Mouse (Mus musculus): ENCODE measurements around the gene Cdk17.

The Cdk17 gene

DNA sequence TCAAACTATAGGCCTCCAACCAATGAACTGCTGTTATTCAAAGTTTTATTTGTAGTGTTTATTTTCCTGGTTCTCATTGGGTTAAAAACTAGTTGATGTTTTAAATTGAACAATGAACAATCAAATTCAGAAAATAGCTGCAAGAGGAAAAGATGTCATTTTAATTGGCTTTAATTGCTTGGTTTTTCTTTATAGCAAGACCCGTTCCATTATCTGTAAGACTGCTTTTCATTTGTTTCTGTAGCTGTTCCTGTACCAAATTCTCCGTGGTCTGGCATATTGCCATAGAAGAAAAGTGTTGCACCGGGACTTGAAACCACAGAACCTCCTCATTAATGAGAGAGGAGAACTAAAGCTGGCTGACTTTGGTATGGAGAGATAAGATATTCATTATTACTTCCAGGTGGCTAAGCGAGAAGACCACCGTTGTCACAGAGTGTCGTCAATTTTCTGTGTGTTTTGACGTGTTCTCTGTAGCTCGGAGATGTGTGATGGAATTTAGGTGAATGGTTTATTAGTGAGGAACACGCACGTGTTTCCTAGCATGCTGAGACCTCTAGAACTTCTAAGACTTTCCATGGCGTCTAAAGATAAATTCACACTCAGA is 67.8 kb downstream of the Cdk17 start:
- no peak for DNase-seq (ENCODE audit: low spot score in 2 of 2)

DNA sequence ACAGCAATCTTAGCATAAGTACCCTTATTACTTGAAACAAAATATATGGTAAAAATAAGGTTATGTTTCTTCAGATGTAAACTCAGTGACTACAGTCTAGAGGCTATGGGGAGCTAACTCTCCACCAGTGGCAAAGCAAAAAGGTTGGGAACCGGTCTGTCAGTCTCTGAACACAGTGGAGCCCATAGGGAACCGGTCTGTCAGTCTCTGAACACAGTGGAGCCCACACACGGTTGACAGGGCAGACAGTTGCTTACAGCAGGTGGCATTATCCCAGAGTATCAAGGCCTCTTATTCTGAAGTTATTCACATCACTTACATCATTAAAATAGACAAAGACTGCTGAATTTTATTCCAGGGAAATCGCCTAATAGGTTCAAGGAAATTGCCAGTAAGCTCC is 70.8 kb downstream of the Cdk17 start:
- no peak for DNase-seq (ENCODE audit: low spot score in 2 of 2)

DNA sequence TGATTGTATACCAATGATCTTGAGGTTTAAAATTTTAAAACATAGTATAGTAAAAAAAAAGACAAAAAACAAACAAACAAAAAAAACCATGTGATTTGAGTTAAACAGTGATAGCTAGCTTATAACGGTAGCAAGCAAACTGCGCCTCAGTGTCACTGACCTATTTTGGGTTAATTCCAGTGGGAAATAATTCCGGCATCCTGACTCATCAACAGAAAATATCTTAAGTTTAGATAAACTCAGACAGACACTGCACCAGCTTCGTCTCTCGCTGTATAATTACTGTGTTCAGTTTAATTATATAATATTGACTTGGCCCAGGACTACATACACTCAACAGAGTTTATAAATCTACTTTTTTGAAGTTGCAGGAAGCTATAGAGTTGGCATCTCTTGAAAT is 71.2 kb downstream of the Cdk17 start:
- no peak for DNase-seq (ENCODE audit: low spot score in 2 of 2)

DNA sequence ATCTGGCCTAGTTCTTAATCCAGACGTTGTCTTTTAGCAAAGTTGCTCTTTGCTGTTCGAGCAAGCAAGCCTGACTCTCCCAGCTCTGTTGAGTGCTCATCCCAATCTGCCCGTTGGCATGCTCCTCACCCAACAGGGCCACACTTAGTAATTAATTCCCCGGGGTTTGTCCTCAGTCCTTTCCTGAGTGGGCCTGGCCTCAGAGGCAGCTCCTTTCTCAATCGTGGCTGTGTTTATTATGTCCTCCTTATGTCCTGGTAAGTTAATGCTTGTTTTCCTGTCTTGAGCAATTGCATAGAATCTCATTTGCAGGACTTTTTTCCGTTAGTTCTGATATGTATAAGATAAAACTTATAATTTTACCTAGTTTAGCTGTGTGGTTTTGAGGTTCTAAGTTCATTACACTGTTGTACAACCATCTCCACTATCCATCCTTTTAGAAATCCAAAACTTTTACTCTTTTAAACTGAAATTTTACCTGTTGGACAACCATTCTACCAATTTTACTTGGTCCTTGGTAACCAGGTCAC is 73.1 kb downstream of the Cdk17 start:
- no peak for DNase-seq (ENCODE audit: low spot score in 2 of 2)

DNA sequence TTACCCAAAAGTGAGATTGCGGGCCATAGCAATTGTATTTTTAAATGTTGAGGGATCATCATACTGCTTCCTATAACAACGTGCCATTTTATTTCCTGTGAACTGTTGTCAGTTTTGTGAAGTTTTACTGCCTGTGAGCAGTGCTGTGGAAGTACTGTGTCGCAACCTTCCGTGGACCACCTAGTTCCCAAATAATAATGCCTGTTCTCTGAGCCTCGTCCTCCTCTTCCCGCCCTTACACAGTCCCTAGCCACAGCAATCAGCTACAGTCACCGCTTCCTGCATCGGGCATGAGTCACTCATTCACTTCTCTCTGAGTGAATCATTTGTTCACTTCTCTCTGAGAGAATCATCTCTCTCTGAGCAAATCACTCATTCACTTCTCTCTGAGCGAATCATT is 74.0 kb downstream of the Cdk17 start:
- no peak for DNase-seq (ENCODE audit: low spot score in 2 of 2)

DNA sequence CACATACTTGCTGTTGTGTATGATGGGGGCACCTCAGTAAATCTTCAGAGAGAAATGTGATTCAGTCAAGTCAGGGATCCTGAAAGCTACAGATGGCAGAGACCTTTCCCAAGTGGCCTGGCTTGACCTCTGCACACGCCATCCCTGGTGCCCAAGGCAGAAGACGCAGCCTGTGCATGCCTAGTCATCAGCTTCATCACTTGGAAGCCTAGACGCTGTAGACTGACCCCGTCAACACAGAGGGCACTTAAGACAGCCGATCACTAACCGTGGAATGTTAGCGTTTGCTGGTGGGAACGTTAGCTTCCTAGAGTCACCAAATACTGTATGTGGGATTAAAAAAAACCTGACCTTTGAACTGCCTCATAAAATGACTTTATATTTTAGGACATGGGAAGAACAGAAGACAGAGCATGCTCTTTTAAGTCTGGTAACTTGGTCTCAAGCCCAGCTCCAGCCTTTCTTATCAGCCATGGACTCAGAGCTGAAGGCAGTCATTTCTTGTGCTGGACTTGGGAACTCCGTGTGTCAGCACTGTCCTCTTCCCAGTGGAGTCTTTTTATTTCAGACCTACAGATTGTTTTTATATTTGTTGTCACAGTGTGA is 78.6 kb downstream of the Cdk17 start:
- no peak for DNase-seq (ENCODE audit: low spot score in 2 of 2)

DNA sequence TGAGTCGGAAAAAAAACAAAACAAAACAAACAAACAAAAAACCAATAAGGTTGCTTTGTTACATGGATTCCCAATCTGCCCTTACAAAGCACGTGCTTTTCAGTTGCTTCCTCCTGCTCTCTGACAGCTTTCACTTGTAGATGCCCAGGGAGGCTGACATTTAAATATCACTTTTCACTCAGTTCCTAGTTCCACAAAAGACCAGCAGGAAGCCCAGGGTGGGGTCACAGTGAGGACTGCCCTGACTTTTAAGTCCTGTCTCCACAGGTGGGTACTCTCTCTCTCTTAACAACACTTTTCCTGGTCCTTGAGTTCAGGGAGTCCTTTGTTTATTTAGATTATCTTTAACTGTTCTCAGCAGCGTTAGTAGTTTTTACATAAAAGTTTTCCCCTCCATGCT is 81.5 kb downstream of the Cdk17 start:
- DNase-seq (ENCODE audit: low spot score in 2 of 2) = no peak

DNA sequence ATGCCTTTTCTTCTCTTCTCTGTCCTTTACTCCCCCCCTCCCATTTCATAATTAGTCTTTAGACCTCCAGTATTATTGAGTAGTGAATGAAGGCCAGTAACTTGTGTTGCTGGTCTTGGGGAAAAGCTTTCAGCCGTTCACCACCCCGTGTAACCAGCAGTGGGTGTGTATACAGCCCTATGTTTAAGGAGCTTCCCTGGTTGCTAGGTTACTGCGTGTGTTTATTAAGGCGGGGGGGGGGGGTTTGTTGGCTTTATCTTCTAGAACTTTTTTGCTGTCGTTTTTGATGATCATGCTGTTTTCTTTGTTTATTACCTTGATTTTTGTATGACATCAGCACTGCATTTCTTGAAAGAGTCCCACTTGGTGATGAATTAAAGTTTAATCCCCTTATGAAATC is 82.2 kb downstream of the Cdk17 start:
- DNase-seq (ENCODE audit: low spot score in 2 of 2) = no peak

DNA sequence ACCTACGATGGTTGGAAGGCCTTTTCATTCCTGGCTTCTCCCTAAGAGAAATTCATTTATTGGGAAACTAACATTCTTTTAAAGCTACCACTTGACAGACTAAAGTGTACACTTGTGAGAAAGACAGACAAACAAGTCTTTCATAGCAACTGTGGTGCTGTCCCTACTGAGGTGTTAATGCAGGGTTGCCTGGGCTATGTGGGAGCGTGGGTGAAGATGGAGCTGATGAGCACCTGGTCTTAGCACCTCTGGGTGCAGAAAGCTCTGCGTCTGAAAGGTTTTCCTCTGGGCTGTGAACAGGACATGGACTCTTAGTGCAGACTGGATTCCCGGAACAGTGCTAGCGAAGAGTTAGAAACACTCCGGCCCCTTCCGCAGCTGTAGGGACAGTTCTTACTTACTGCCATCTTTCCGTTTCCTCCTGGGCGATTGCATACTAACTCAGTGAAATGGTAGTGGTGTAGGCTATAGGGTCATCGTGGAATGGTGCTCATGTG is 83.6 kb downstream of the Cdk17 start:
- DNase-seq (ENCODE audit: low spot score in 2 of 2) = no peak

DNA sequence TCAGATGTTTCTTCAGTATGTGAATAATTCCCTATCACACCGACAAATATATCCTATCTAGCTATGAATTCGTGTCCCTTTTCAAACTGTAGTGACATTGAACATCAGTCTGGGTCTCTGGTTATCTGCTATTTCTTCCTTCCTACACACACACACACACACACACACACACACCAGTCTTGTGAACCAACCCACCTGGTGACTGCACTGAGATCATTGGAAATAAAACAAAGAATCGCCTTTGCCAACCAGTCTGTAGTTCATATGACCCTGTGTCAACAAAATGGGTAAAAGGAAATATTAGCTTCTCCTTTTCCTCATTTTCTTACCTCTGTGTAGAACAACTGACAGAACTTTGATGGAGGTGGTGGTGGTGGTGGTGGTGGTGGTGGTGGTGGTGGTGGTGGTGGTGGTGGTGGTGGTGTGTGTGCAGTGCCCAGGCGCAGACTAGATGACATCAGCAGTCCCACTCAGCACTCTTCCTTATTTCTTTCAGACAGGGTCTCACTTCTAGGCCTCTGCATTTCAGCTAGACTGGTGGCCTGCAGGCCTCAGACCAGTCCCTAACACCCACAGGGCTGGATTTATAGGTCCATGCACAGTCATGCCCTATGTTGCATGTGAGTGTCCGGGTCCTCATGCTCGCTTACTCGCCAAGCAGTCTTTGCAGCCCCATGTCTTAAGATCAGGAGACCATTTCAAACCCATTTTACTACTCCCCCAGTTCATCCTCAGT is 85.7 kb downstream of the Cdk17 start:
- DNase-seq (ENCODE audit: low spot score in 2 of 2) = no peak

DNA sequence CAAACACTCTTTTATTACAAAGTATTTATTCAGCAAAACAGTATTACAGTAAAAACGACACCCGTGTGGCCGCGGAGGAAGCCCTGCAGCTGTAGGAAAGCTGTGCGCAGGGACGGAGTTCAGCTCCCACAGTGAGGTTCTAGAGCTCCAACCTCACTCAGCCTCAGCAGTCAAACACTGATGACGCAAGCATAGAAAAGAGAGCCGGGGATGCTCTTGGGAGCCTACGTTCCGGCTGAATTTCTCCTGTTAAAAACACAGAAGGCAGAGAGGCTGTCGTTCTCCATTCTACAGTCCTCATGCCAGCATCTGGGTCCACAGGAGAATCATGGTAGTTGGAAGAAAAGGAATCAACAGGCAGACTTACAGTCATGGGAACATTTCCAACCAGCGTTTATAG is 86.7 kb downstream of the Cdk17 start:
- no peak for DNase-seq (ENCODE audit: low spot score in 2 of 2)

DNA sequence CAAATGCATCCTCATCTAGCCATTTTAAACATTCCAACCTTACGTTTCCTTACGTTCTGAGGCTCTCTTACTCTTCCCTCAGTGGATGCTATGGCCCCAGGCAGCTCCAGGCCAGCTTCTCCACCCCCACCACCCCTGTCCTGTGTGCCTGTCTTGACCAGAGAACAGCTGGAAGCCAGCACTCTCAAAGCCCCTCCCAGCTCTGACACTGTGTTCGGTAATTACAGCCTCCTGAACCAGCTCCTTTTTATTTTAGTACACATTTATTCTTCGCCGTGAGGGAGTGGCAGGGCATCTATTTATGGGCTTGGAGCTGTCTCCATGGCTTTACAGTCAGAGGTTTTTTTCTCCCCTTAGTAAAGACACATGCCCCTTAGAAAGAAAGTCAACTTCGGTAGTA is 87.2 kb downstream of the Cdk17 start:
- DNase-seq (ENCODE audit: low spot score in 2 of 2) = no peak

DNA sequence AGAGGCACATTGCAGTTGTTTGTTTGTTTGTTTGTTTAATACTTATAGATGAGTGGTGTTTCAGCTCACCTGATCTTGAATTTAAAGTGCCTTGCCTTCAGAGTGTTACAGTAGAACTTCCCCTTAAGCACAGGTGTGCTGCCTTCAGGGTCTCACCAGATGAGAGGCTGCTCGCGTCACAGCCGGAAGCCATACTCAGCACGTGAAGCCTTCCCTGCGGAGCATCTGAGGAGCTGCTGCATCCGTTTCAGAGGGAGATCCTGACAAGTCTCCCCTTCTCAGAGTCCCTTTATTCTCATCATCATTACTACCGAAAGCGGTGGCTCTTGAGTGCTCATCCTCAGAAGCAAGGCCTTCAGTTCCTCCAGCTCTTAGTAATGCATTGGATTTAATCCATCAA is 87.7 kb downstream of the Cdk17 start:
- no peak for DNase-seq (ENCODE audit: low spot score in 2 of 2)

DNA sequence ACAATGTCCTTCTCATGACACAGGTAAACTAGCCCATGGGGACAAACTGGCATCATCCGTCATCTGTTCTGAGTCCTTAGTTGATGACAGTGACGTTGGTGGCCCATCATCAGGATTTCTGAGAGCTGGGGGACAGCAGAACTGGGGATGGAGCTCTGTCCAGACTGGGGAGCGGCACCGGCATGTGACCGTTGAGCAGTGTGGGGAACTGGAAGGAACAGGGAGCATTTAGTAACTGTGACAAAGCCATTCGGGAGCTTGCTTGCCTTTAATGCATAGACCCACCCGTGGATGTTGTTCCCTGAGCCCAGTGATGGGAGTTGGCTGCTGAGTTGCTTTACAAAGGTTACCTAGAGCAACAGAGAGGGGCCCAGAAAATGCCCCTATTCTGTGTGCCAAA is 89.2 kb downstream of the Cdk17 start:
- no peak for DNase-seq (ENCODE audit: low spot score in 2 of 2)

DNA sequence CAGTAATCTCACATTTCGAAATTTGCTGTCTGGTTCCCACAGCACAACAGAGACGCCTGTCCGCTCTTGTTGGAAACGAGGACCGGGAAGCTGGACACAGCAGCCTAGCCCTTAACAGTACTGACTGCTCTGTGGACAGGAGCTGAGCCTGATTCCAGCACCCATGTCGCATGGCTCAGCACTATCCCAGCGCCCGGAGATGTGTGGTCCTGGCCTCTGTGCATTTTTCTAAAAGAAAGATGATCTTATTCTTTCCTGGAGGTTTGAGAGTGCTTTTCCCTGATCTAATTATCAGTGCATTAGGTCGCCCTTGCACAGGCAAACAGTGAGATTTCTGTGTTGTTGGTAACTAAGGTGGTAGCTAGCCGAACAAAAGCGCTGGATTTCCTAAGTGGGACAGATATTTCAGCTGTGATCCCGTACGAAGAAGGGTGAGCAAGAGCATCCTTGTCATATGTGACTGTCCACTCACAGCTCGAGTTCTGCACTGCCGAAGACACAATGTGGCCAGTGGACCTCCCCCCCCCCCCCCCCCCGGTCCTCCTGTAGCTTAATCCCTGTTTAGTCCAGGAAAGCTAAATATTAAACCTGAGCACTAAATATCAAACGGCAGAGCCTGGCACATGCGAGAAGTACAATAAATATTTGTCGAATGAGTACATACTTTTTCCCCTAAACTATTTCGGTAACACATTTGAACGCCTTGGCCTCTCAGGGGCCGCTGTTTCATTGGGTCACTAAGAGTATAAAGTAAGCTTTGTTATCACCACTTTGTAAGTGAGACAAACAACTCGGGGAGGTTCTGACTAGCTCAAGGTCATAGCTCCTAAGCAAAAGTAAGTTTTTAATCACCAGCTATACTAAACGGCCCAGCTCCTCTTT is 90.0 kb downstream of the Cdk17 start:
- DNase-seq (ENCODE audit: low spot score in 2 of 2) = no peak

DNA sequence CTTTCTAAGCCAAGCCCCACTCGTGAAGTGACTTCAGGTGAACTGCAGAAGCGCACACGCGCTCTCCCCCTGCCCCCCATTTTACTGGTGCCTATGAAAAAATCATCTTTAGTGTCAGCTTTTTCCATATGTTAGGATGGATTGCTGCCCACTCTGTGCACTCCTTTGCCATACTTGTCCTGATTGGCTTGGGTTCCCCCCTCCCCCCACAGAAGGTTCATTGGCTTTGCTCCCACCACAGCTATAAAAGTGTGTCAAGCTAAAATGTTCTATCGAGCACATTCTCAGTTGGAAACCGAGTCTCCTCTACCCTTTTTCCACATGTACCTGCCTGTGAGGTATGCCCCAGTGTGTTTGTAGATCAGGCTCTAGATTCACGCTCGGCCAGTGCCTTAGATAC is 90.8 kb downstream of the Cdk17 start:
- no peak for DNase-seq (ENCODE audit: low spot score in 2 of 2)

DNA sequence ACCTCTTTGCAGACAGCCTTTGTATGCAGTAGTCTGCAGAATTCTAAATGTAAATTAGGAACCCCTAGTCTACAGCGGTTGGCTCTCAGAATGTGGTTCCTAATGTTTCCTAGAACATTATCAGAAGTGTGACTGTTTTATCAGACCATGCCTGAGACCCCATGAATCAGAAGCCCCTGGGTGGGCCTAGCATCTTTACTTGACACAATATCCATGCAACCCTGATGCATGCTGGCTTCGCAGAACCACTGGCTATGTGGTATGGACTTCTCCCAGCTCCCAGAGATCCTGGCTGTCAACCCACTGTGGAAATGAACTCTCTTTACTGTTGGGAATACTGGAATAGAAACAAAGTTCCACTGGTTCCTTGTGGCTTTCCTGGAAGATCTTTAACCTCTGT is 92.0 kb downstream of the Cdk17 start:
- no peak for DNase-seq (ENCODE audit: low spot score in 2 of 2)

DNA sequence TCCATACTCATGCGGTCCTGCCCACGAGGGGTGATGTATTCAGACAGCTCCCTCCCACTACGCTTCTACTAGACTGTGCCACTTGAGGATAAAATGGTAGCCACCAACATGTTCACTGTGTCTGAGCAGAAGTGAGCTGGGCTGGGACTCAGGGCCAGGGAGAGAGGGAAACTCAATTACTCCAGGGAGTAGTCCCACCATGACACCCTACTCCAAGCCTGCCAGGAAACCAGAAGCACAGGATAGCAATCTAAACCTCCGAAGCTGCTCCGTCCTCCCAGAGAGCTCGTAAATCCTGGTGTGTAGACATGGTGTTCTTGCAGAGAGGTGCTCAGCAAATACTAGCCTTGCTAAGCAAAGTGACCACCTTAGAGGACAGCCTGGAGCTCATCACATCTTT is 92.5 kb downstream of the Cdk17 start:
- DNase-seq (ENCODE audit: low spot score in 2 of 2) = no peak

DNA sequence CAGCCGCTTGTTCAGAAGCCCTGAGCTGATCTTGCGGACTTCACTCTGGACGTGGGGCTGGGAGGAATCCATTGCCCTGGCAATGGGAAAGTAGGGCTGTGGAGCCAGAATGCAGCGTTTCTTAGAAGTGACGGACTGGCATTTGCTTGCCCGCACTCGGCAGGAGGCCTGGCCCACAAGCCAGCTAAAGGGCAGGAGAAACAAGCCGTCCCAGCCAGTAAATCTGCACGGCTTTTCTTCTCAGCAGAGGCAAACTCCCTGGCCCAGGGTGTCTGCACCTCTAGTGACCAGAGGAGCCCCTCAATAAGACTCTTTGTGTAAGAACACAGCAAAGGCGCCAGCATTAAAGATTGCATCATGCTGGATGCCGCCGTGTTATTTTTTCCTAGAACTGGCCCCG is 94.6 kb downstream of the Cdk17 start:
- no peak for DNase-seq (ENCODE audit: low spot score in 2 of 2)

DNA sequence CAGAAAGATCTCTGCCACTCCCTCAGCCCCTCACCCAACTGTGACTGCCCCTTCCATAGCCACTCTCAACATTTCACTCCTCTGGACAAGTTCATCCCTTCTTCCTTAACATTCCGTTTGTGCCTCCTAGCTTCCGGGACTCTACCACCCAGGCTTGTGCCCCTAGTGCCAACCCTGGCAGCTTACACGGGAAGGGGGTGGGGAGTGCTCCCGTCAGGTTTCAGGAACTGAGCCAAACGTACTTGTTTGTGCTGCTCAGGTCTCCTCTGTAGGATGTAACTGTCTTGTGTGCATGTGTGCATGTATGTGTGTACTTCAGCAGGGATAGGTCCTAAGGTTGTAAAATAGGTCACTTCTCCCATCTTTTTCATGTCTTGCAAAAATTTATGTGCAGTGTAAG is 99.2 kb downstream of the Cdk17 start:
- no peak for DNase-seq (ENCODE audit: low spot score in 2 of 2)

DNA sequence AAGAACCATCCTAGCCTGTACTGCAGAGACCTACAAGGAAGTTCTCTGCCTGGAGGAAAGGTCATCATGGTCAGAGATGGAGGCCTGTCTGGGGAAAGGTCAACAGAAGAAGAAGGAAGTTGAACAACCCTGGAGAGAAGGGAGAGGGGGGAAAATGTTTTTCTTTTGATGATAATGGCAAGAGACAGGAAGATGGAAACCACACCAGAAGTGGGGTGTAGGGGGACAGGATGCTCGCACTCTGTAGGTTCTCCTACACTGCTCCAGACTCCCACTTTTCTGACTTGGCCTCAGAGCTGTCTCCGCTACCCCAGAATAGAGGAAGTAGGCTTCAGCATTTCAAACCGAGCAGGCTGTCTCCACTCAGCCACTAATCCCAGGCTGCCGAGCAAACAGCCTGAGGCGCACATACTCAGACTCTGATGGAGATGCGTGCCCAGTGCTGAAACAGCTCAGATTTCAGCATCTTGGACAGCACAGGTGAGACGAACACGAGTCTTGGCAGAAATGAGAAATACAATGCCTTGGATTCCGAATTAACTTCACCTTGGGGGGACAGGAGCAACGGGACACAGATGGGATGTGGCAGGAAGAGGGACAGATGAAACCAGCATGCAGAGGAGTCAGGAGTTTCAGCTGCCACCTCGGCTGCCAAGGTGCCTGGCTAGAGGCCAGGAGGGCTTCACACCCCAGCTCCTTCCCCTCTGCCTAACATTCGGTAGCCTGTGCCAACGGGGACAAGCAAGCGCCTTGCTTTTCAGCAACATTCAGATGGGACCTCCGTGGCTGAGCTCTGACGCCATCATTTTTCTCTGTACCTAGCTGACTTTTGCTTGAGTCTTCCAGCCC is 100.7 kb downstream of the Cdk17 start:
- no peak for DNase-seq (ENCODE audit: low spot score in 2 of 2)
